ENCODE assay signal across 8 mouse cellular contexts in genomic region chr8:106168356-106169016, GRCm38 (mm10). TPM values are rescaled to one million over a fixed set of nuclear protein-coding genes. Genes with fewer than 3 reads are reported as not detected.
A peak's percentile ranks its signal among the peaks of the same experiment; 100 is the strongest.
DNase-seq lines count a peak whose midpoint lies in the region; ATAC-seq and TF ChIP-seq lines count a peak whose summit lies in the region.

TSS of gene Slc7a6 (plus strand) at chr8:106168857.

- WGBS in cerebellum, adult 2 months: 1% methylated on average over 59 of the region's 59 CpGs
- under 1% methylated on average over 59 of the region's 59 CpGs for WGBS in lung, embryonic 15.5 days

- peak within 1 kb of the TSS; percentile 77 for H3K4me3 ChIP-seq in G1E (ENCODE audit: low read depth, low read length)
- H3K4me3 ChIP-seq in cerebellum, adult 2 months (replicated peaks; ENCODE audit: insufficient read depth, low read depth, low read length): peak within 1 kb of the TSS; percentile 87
- H3K4me3 ChIP-seq in lung, embryonic 15.5 days: peak within 1 kb of the TSS; percentile 97

- DNase-seq in G1E (ENCODE audit: low spot score): peak; percentile 71
- DNase-seq in cerebellum, adult 2 months: peak; percentile 89 to 93
- peak; percentile 71 for DNase-seq in forelimb bud, embryonic 11.5 days (ENCODE audit: low read depth, low spot score)
- peak; percentile 85 for DNase-seq in heart, postnatal 4 days
- peak; percentile 64 for DNase-seq in layer of hippocampus, adult 9-10 months (ENCODE audit: low spot score)
- peak; percentile 67 for DNase-seq in ovary, adult 18-20 months (ENCODE audit: low spot score)
- DNase-seq in thymus, postnatal 10 days (ENCODE audit: low spot score in 2 of 2): peak; percentile 82 to 96

- no peaks in the 10 kb centered on the region for H3K36me3 ChIP-seq in G1E (replicated peaks)
- peaks cover 11% of the 10 kb centered on the region; the same call in 1 of the 2 replicates for H3K36me3 ChIP-seq in lung, embryonic 15.5 days

- peaks cover 78% of the 10 kb centered on the region for H3K27me3 ChIP-seq in G1E (ENCODE audit: insufficient read depth, low read length)
- no peaks in the 10 kb centered on the region for H3K27me3 ChIP-seq in cerebellum, adult 2 months (ENCODE audit: control insufficient read depth, insufficient read depth, low read length)
- H3K27me3 ChIP-seq in lung, embryonic 15.5 days: no peaks in the 10 kb centered on the region

- TF ChIP-seq POLR2A in cerebellum, adult 2 months (IDR thresholded peaks at IDR 0.05; ENCODE audit: borderline replicate concordance, insufficient read depth, low read length): peak; percentile 81

- no peaks in the 10 kb centered on the region for H3K9me3 ChIP-seq in G1E (replicated peaks)
- no peaks in the 10 kb centered on the region for H3K9me3 ChIP-seq in lung, embryonic 15.5 days

- ATAC-seq in G1E (ENCODE audit: extremely low read depth, insufficient number of reproducible peaks, low FRiP score, poor library complexity, severe bottlenecking): peak; percentile 28; the same call in 1 of the 2 replicates
- ATAC-seq in lung, embryonic 15.5 days (ENCODE audit: borderline replicate concordance, extremely low read depth, low FRiP score, low TSS enrichment): peak; percentile 85

- H3K27ac ChIP-seq in cerebellum, adult 2 months (ENCODE audit: insufficient read depth, low read length): peak within 1 kb of the TSS; percentile 60
- H3K27ac ChIP-seq in lung, embryonic 15.5 days: peak within 1 kb of the TSS; percentile 84

- H3K4me2 ChIP-seq in lung, embryonic 15.5 days: peak within 1 kb of the TSS; percentile 85

- peaks cover 30% of the 10 kb centered on the region for H3K4me1 ChIP-seq in G1E (ENCODE audit: insufficient read depth, low read depth, low read length)
- no peaks in the 10 kb centered on the region for H3K4me1 ChIP-seq in cerebellum, adult 2 months (ENCODE audit: control insufficient read depth, insufficient read depth, low read length)
- peaks cover 9% of the 10 kb centered on the region for H3K4me1 ChIP-seq in lung, embryonic 15.5 days

- no peak for TF ChIP-seq CTCF in G1E (IDR thresholded peaks at IDR 0.05; ENCODE audit: low read depth, low read length)
- no peak for TF ChIP-seq CTCF in cerebellum, adult 2 months (IDR thresholded peaks at IDR 0.05; ENCODE audit: borderline replicate concordance, insufficient read depth, low read depth, low read length)

- peak within 1 kb of the TSS; percentile 70 for H3K9ac ChIP-seq in lung, embryonic 15.5 days

RNA-seq across cellular contexts. Expression of gene Slc7a6, which starts in this region (rescaled TPM):
- 6.6 and 7.1 TPM in 2 replicates for total RNA-seq in G1E (2014; fragmentation: Nextera tagmentation)
- total RNA-seq in G1E (2017): 4.1 TPM in 2 replicates
- 1.0 and 1.3 TPM in 2 replicates for polyA plus RNA-seq in G1E (2012)
- 25.4 and 25.8 TPM in 2 replicates for polyA plus RNA-seq in cerebellum, adult 2 months (2012; rRNA removed)
- total RNA-seq in heart, postnatal 4 days (2021): 10 to 100 TPM; 17.1 to 18.9 TPM
- polyA plus RNA-seq in lung, embryonic 15.5 days (2015; fragmentation: Nextera tagmentation; extraction: Ambion mirVana): 50.8 and 57.6 TPM in 2 replicates

Comparison
In these comparisons a context has a peak if more than half of its experiments do, and no peak if none do; other contexts are left out.
1. Peak in every context shown above with its lines: DNase-seq, ATAC-seq, H3K4me3 ChIP-seq and H3K27ac ChIP-seq.
2. RNA of gene Slc7a6 (polyA plus RNA-seq): 50.8 to 57.6 TPM in lung, embryonic 15.5 days and 25.4 to 25.8 TPM in cerebellum, adult 2 months; 1.0 to 1.3 TPM in G1E; every median in the first group is over 10 times any median in the second.